Mouse (Mus musculus) forebrain, embryonic 16.5 days (tissue): ENCODE measurements at regions not wholly inside any gene's neighbourhood (a gene's known extent, or its start where the extent isn't known, plus 50 kb on each side); places are given as distances from the start of the nearest gene placed in this dataset.
"Not testable (repeated sequence)": the region's sequence is repeated elsewhere in the genome, so short reads cannot be mapped to it uniquely, and the experiment has no call there.

ENCODE experiments used
- ATAC-seq: fragments of 200-750 bp; cut with Nextera tagmentation; 2 replicates; pipeline ENCODE4 v1.8.0; 2017; ENCODE audit warnings: mild to moderate bottlenecking, moderate library complexity
- H3K27ac ChIP-seq: fragments of 300-500 bp; sonication (generic); 2 replicates; pipeline ENCODE4 v1.5.1; 2014; ENCODE audit warnings: low read length, control low read depth
- H3K27me3 ChIP-seq: fragments of 300-500 bp; sonication (generic); replicated peaks from 2 replicates; pipeline ENCODE4 v1.6.1; 2014; ENCODE audit warnings: low read length; ENCODE audit not compliant: control insufficient read depth, insufficient read depth
- H3K36me3 ChIP-seq: fragments of 300-500 bp; sonication (generic); 2 replicates; pipeline ENCODE4 v1.6.1; 2014; ENCODE audit not compliant: control insufficient read depth, insufficient read depth
- H3K4me1 ChIP-seq: fragments of 300-500 bp; sonication (generic); replicated peaks from 2 replicates; pipeline ENCODE4 v1.6.1; 2014; ENCODE audit warnings: low read length; ENCODE audit not compliant: control insufficient read depth, insufficient read depth
- H3K4me2 ChIP-seq: fragments of 300-500 bp; sonication (generic); 2 replicates; pipeline ENCODE4 v1.6.1; 2014; ENCODE audit warnings: mild to moderate bottlenecking, low read length, control low read depth
- H3K4me3 ChIP-seq: fragments of 300-500 bp; sonication (generic); replicated peaks from 2 replicates; pipeline ENCODE4 v1.5.1; 2014; ENCODE audit warnings: mild to moderate bottlenecking, low read length, control low read depth
- H3K9ac ChIP-seq: fragments of 300-500 bp; sonication (generic); replicated peaks from 2 replicates; pipeline ENCODE4 v1.6.1; 2014; ENCODE audit warnings: low read depth, low read length, control low read depth
- H3K9me3 ChIP-seq: fragments of 300-500 bp; sonication (generic); 2 replicates; pipeline ENCODE4 v1.6.1; 2016; ENCODE audit warnings: low read length; ENCODE audit not compliant: control insufficient read depth
- WGBS: fragments of 180-500 bp; shearing (Covaris S2); extraction: QIAGEN DNeasy Blood & Tissue Kit; methylation state at CpG from one replicate; pipeline ENCODE4 v1.1.7; 2014; 5-methylcytosine and 5-hydroxymethylcytosine counted together

- WGBS, result 58% methylated on average over 2 of the region's 2 CpGs
- H3K27me3 ChIP-seq, result not testable (repeated sequence)
Measured at GRCm38 (mm10) chr13:4699591-4699990, 90.6 kb upstream of the Akr1e1 start.

GRCm38 (mm10) chr13:4666375-4667140 is 57.6 kb upstream of the Akr1e1 start:
- 21% methylated on average over 11 of the region's 11 CpGs for WGBS
- no peaks in the 10 kb centered on the region for H3K9me3 ChIP-seq

More at GRCm38 (mm10) chr13:4699591-4699990, 90.6 kb upstream of the Akr1e1 start:
- H3K9me3 ChIP-seq, H3K9ac ChIP-seq, H3K27ac ChIP-seq, H3K4me2 ChIP-seq, H3K4me3 ChIP-seq, H3K36me3 ChIP-seq, H3K4me1 ChIP-seq, ATAC-seq: not testable (repeated sequence)

GRCm38 (mm10) chr13:4663390-4663789 is 54.4 kb upstream of the Akr1e1 start:
- H3K27ac ChIP-seq, result no peak overlapping the region
- WGBS, result 67% methylated on average over 3 of the region's 3 CpGs
- H3K9me3 ChIP-seq, result no peaks in the 10 kb centered on the region
- no peak overlapping the region for H3K9ac ChIP-seq
- ATAC-seq, result no peak
- H3K4me2 ChIP-seq, result no peak overlapping the region
- no peaks in the 10 kb centered on the region for H3K36me3 ChIP-seq
- no peak overlapping the region for H3K4me3 ChIP-seq
- H3K4me1 ChIP-seq, result no peaks in the 10 kb centered on the region
- no peaks in the 10 kb centered on the region for H3K27me3 ChIP-seq

More at GRCm38 (mm10) chr13:4666375-4667140, 57.6 kb upstream of the Akr1e1 start:
- H3K27me3 ChIP-seq, result no peaks in the 10 kb centered on the region
- peak overlapping the region; percentile 34 for H3K4me2 ChIP-seq
- peak overlapping the region; percentile 14; the same call in 1 of the 2 replicates for H3K4me3 ChIP-seq
- H3K4me1 ChIP-seq, result no peaks in the 10 kb centered on the region
- H3K9ac ChIP-seq, result no peak overlapping the region
- H3K36me3 ChIP-seq, result no peaks in the 10 kb centered on the region
- peak; percentile 91 for ATAC-seq
- H3K27ac ChIP-seq, result no peak overlapping the region

- H3K36me3 ChIP-seq, result no peaks in the 10 kb centered on the region
- no peaks in the 10 kb centered on the region for H3K27me3 ChIP-seq
- H3K27ac ChIP-seq, result no peak overlapping the region
- 43% methylated on average over 13 of the region's 13 CpGs for WGBS
- H3K4me2 ChIP-seq, result peak overlapping the region; percentile 3; the same call in 1 of the 2 replicates
- H3K4me3 ChIP-seq, result no peak overlapping the region
- no peaks in the 10 kb centered on the region for H3K4me1 ChIP-seq
- no peaks in the 10 kb centered on the region for H3K9me3 ChIP-seq
- H3K9ac ChIP-seq, result no peak overlapping the region
- ATAC-seq, result peak; percentile 79
Measured at GRCm38 (mm10) chr13:4662336-4663101, 53.5 kb upstream of the Akr1e1 start.
